Mouse (Mus musculus) embryonic facial prominence, embryonic 14.5 days (tissue): ENCODE results near the gene Snai3. TPM values are rescaled to one million over a fixed set of nuclear protein-coding genes. Genes with fewer than 3 reads are reported as not detected.

Experiments
- ATAC-seq: fragments of 200-750 bp; cut with Nextera tagmentation; 2 replicates; pipeline ENCODE4 v1.8.0; 2017; ENCODE audit warnings: low read depth, moderate number of reproducible peaks, moderate TSS enrichment
- DNase-seq: peaks from one replicate; pipeline ENCODE4 v3.0.0-alpha.2; 2015; ENCODE audit warnings: low spot score
- H3K27ac ChIP-seq: fragments of 300-500 bp; sonication (generic); replicated peaks from 2 replicates; pipeline ENCODE4 v1.5.1; 2014; ENCODE audit warnings: low read depth, mild to moderate bottlenecking, low read length, moderate library complexity
- H3K27me3 ChIP-seq: fragments of 300-500 bp; sonication (generic); replicated peaks from 2 replicates; pipeline ENCODE4 v1.6.1; 2014; ENCODE audit warnings: low read length; ENCODE audit not compliant: control insufficient read depth, insufficient read depth
- H3K36me3 ChIP-seq: fragments of 300-500 bp; sonication (generic); 2 replicates; pipeline ENCODE4 v1.6.1; 2014; ENCODE audit warnings: low read length, mixed read lengths; ENCODE audit not compliant: control insufficient read depth, insufficient read depth
- H3K4me1 ChIP-seq: fragments of 300-500 bp; sonication (generic); 2 replicates; pipeline ENCODE4 v1.6.1; 2014; ENCODE audit warnings: antibody characterized with exemption, low read length; ENCODE audit not compliant: control insufficient read depth, insufficient read depth
- H3K4me2 ChIP-seq: fragments of 300-500 bp; sonication (generic); 2 replicates; pipeline ENCODE4 v1.6.1; 2014; ENCODE audit warnings: low read depth, mild to moderate bottlenecking, low read length, moderate library complexity, mixed read lengths
- H3K4me3 ChIP-seq: fragments of 300-500 bp; sonication (generic); 2 replicates; pipeline ENCODE4 v1.5.1; 2014; ENCODE audit warnings: low read depth, mild to moderate bottlenecking, low read length
- H3K9ac ChIP-seq: fragments of 300-500 bp; sonication (generic); 2 replicates; pipeline ENCODE4 v1.6.1; 2014; ENCODE audit warnings: low read depth, mild to moderate bottlenecking, low read length, moderate library complexity, mixed read lengths
- H3K9me3 ChIP-seq: fragments of 300-500 bp; sonication (generic); 2 replicates; pipeline ENCODE4 v1.6.1; 2016; ENCODE audit warnings: low read length; ENCODE audit not compliant: control insufficient read depth
- WGBS: fragments of 180-500 bp; shearing (Covaris S2); extraction: QIAGEN DNeasy Blood & Tissue Kit; methylation state at CpG from one replicate; pipeline ENCODE4 v1.1.7; 2014; 5-methylcytosine and 5-hydroxymethylcytosine counted together
- polyA plus RNA-seq: library from polyadenylated mRNA; unstranded; fragments of >200 nt; fragmentation: Nextera tagmentation; extraction: Ambion mirVana; gene quantifications from 2 replicates; pipeline ENCODE4 v1.2.1, GENCODE M21; 2014

Snai3 gene
- polyA plus RNA-seq, 1 experiment from 2014 or later = 4.2 TPM

GRCm38 (mm10) chr8:122437708-122438331 lies 22.7 kb downstream of the Snai3 start:
- Histone ChIP-seq H3K27ac (no peak overlapping the region), H3K36me3 (peaks cover 48% of the 10 kb centered on the region), H3K4me2 (no peak overlapping the region), H3K4me1 (peaks cover 5% of the 10 kb centered on the region), H3K9me3 (no peaks in the 10 kb centered on the region), H3K9ac (no peak overlapping the region), H3K4me3 (no peak overlapping the region), H3K27me3 (no peaks in the 10 kb centered on the region)
- DNase-seq = no peak
- WGBS = 83% methylated on average over 13 of the region's 13 CpGs
- ATAC-seq = no peak

DNA sequence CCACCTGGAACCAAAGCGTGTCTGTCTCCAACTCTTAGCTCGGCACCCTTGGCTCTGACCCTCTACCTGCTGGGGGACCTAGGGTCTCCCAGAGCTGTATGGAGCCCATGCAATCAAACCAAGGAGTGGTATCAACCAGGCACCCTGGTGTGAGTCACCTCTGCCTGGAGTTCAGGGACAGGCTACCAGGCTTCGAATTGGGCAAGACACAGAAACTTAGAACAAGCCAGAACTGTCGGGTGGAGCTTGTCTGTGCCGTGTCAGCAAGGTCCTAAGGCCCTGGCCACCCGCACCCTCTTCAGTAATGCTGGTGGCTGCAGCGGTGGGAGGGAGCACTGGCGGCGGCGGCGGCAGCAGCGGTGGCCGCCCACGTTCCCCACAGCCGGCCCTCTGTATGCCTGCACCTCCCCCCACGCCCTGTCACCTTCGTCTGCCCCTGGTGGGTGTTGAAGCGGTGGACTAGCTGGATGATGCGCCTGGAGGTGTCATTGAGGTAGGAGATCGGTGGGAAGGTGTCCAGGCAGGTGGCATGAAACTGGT lies 23.9 kb downstream of the Snai3 start:
- WGBS = 87% methylated on average over 13 of the region's 20 CpGs
- no peaks in the 10 kb centered on the region for H3K9me3 ChIP-seq
- H3K4me2 ChIP-seq = no peak overlapping the region
- no peak for DNase-seq
- H3K27ac ChIP-seq = no peak overlapping the region
- H3K4me1 ChIP-seq = peaks cover 4% of the 10 kb centered on the region
- H3K4me3 ChIP-seq = no peak overlapping the region
- H3K27me3 ChIP-seq = no peaks in the 10 kb centered on the region
- ATAC-seq = no peak
- no peak overlapping the region for H3K9ac ChIP-seq
- H3K36me3 ChIP-seq = peaks cover 48% of the 10 kb centered on the region

GRCm38 (mm10) chr8:122436146-122436545 lies 24.4 kb downstream of the Snai3 start:
- ATAC-seq = no peak
- DNase-seq = no peak
- H3K4me3 ChIP-seq = no peak overlapping the region
- no peaks in the 10 kb centered on the region for H3K27me3 ChIP-seq
- no peaks in the 10 kb centered on the region for H3K9me3 ChIP-seq
- no peak overlapping the region for H3K4me2 ChIP-seq
- H3K4me1 ChIP-seq = peaks cover 7% of the 10 kb centered on the region
- no peak overlapping the region for H3K9ac ChIP-seq
- peaks cover 48% of the 10 kb centered on the region for H3K36me3 ChIP-seq
- no peak overlapping the region for H3K27ac ChIP-seq
- WGBS = 93% methylated on average over 9 of the region's 9 CpGs

DNA sequence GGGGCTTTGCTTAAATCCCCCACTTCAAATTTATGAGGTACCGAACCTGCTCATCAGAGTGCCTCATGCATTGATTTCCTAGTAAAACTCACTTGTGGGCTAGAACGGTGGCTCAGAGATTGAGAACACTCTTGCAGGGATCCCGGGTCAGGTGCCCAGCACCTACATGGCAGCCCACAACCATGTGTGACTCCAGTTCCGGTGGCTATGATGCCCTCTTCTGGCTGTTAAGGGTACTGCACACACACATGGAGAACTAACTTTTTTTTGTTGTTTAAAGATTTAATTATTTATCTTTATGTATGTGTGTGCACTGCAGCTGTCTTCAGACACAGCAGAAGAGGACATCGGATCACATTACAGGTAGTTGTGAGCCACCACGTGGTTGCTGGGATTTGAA lies 25.2 kb downstream of the Snai3 start:
- Histone ChIP-seq H3K27me3 (no peaks in the 10 kb centered on the region), H3K4me2 (no peak overlapping the region), H3K4me3 (no peak overlapping the region), H3K9me3 (no peaks in the 10 kb centered on the region), H3K9ac (no peak overlapping the region), H3K4me1 (peaks cover 7% of the 10 kb centered on the region), H3K27ac (no peak overlapping the region), H3K36me3 (peaks cover 48% of the 10 kb centered on the region)
- ATAC-seq = no peak
- DNase-seq = no peak
- WGBS = 83% methylated on average over 6 of the region's 6 CpGs

DNA sequence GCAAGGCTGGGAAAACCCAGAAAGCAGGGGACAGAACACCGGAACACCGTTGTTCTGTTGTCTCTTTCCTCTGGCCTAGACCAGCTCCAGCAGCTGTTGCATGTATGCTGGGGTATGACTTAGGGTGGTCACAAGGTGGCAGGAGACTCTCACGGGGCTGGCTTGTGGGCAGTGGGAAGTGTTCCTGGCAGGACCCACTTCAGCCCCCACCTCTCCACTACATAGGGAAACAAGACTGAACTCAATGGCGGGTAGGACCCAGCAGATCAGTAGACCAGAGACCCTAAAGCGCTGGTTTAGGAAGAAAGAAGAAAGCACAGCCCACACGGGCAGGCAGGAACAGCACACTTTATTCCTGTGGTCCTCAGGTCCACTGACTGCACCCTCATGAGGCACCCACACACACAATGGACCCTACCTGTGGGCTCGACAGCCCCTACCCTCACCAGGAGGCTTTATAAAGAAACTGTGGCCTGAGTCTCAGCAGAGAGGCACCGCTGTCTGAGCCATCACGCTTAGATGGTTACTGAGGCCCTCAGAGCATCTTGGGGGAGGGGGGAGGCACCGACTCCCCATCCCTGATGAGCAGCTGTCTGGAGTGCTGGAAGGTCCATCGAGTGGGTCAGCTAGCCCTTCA lies 27.1 kb downstream of the Snai3 start:
- ATAC-seq = peak; percentile 51
- no peak for DNase-seq
- peak overlapping the region; percentile 75; the same call in 1 of the 2 replicates for H3K9ac ChIP-seq
- 65% methylated on average over 11 of the region's 11 CpGs for WGBS
- peaks cover 40% of the 10 kb centered on the region for H3K36me3 ChIP-seq
- H3K4me1 ChIP-seq = peaks cover 7% of the 10 kb centered on the region
- no peaks in the 10 kb centered on the region for H3K9me3 ChIP-seq
- H3K27me3 ChIP-seq = no peaks in the 10 kb centered on the region
- H3K27ac ChIP-seq = no peak overlapping the region
- no peak overlapping the region for H3K4me3 ChIP-seq
- H3K4me2 ChIP-seq = peak overlapping the region; percentile 77; the same call in 1 of the 2 replicates

GRCm38 (mm10) chr8:122432443-122433268 lies 27.9 kb downstream of the Snai3 start, which contains the start of gene Cyba:
Gene Cyba, minus strand, starts transcription at chr8:122432930.
- Histone ChIP-seq H3K4me2 (peak within 1 kb of the TSS; percentile 77), H3K27ac (peak within 1 kb of the TSS; percentile 53; the same call in 1 of the 2 replicates), H3K4me3 (peak within 1 kb of the TSS; percentile 51), H3K36me3 (peaks cover 34% of the 10 kb centered on the region), H3K9ac (peak within 1 kb of the TSS; percentile 75), H3K4me1 (peaks cover 7% of the 10 kb centered on the region), H3K9me3 (no peaks in the 10 kb centered on the region), H3K27me3 (no peaks in the 10 kb centered on the region)
- 7% methylated on average over 30 of the region's 45 CpGs for WGBS
- ATAC-seq (peak; percentile 86), DNase-seq (peak; percentile 74)

DNA sequence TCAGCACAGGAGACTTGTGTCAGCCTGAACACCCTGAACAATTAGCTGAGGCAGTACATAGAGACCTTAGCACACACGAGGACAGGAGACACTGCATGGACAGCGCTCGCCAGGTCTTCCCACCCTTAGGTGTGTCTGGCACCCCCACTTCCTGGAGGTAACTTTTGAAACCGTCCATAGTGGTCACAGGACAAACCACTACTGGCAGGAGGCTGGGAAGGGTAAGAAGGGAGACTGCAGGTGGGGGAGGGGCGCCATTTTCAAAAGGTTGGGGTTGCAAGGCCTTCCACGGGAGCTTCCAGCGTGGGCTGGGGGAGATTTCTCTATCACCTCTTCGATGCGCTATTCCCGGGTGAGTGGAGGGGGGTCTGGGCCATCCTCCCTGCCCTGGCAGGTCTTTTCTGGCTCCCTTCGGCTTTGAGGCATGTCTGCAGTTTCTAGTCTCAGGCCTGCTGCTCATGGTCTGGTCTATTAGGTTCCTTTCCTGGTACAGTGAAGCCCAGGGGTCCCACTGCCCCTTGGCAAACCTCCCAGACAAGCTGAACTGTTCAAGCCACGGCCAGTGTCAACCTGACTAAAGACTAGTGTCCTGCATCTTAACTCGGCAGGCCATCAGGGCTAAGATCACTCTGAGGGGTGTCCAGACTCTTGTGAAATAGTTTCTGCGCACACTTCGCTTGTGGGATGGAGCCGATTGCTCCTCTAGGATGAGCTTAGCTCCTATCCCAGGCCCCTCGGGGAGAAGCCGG lies 28.7 kb downstream of the Snai3 start:
- peak overlapping the region; percentile 77 for H3K4me2 ChIP-seq
- no peaks in the 10 kb centered on the region for H3K27me3 ChIP-seq
- peaks cover 7% of the 10 kb centered on the region for H3K4me1 ChIP-seq
- peak overlapping the region; percentile 53; the same call in 1 of the 2 replicates for H3K27ac ChIP-seq
- 50% methylated on average over 14 of the region's 18 CpGs for WGBS
- peak overlapping the region; percentile 51 for H3K4me3 ChIP-seq
- peaks cover 29% of the 10 kb centered on the region for H3K36me3 ChIP-seq
- H3K9me3 ChIP-seq = no peaks in the 10 kb centered on the region
- H3K9ac ChIP-seq = peak overlapping the region; percentile 75
- ATAC-seq (no peak; the same call in 1 of the 2 replicates), DNase-seq (no peak)

- Histone ChIP-seq H3K27me3 (no peaks in the 10 kb centered on the region), H3K4me2 (no peak overlapping the region), H3K4me1 (peaks cover 7% of the 10 kb centered on the region), H3K9ac (no peak overlapping the region), H3K9me3 (no peaks in the 10 kb centered on the region), H3K36me3 (peaks cover 18% of the 10 kb centered on the region), H3K4me3 (no peak overlapping the region), H3K27ac (no peak overlapping the region)
- DNase-seq (no peak), ATAC-seq (no peak)
- 83% methylated on average over 3 of the region's 3 CpGs for WGBS
These were observed 29.9 kb downstream of the Snai3 start for GRCm38 (mm10) chr8:122430646-122431045.
